Mouse (Mus musculus) neural tube, embryonic 14.5 days (tissue): ENCODE results near the gene Jkamp. TPM values are rescaled to one million over a fixed set of nuclear protein-coding genes. Genes with fewer than 3 reads are reported as not detected.

Experiments
- ATAC-seq: fragments of 200-750 bp; cut with Nextera tagmentation; 2 replicates; pipeline ENCODE4 v1.8.0; 2017; ENCODE audit warnings: low read depth, mild to moderate bottlenecking, moderate TSS enrichment, moderate library complexity
- H3K27ac ChIP-seq: fragments of 300-500 bp; sonication (generic); 2 replicates; pipeline ENCODE4 v1.5.1; 2014; ENCODE audit warnings: low read depth, mild to moderate bottlenecking, control low read depth, low read length, moderate library complexity, mixed read lengths
- H3K27me3 ChIP-seq: fragments of 300-500 bp; sonication (generic); 2 replicates; pipeline ENCODE4 v1.6.1; 2014; ENCODE audit warnings: low read length; ENCODE audit not compliant: control insufficient read depth, insufficient read depth
- H3K36me3 ChIP-seq: fragments of 300-500 bp; sonication (generic); 2 replicates; pipeline ENCODE4 v1.6.1; 2014; ENCODE audit warnings: low read length, mixed read lengths; ENCODE audit not compliant: control insufficient read depth, insufficient read depth
- H3K4me1 ChIP-seq: fragments of 300-500 bp; sonication (generic); 2 replicates; pipeline ENCODE4 v1.6.1; 2014; ENCODE audit warnings: low read length; ENCODE audit not compliant: control insufficient read depth, insufficient read depth
- H3K4me2 ChIP-seq: fragments of 300-500 bp; sonication (generic); 2 replicates; pipeline ENCODE4 v1.6.1; 2014; ENCODE audit warnings: mild to moderate bottlenecking, low read depth, low read length, control low read depth
- H3K4me3 ChIP-seq: fragments of 300-500 bp; sonication (generic); 2 replicates; pipeline ENCODE4 v1.5.1; 2014; ENCODE audit warnings: low read depth, low read length, control low read depth, mixed read lengths
- H3K9ac ChIP-seq: fragments of 300-500 bp; sonication (generic); replicated peaks from 2 replicates; pipeline ENCODE4 v1.6.1; 2014; ENCODE audit warnings: low read depth, mild to moderate bottlenecking, control low read depth, low read length, mixed read lengths
- H3K9me3 ChIP-seq: fragments of 300-500 bp; sonication (generic); 2 replicates; pipeline ENCODE4 v1.6.1; 2016; ENCODE audit warnings: low read length; ENCODE audit not compliant: control insufficient read depth
- WGBS: fragments of 180-500 bp; shearing (Covaris S2); extraction: QIAGEN DNeasy Blood & Tissue Kit; methylation state at CpG from one replicate; pipeline ENCODE4 v1.1.7; 2014; 5-methylcytosine and 5-hydroxymethylcytosine counted together
- polyA plus RNA-seq: library from polyadenylated mRNA; unstranded; fragments of >200 nt; fragmentation: Nextera tagmentation; extraction: Ambion mirVana; gene quantifications from 2 replicates; pipeline ENCODE4 v1.2.1, GENCODE M21; 2014

The Jkamp gene
- polyA plus RNA-seq, 1 experiment from 2014 or later: 113 TPM

GRCm38 (mm10) chr12:72052571-72052970, 32.8 kb upstream of the Jkamp start:
- no peaks in the 10 kb centered on the region for H3K4me1 ChIP-seq
- no peaks in the 10 kb centered on the region for H3K36me3 ChIP-seq
- no peaks in the 10 kb centered on the region for H3K9me3 ChIP-seq
- ATAC-seq: no peak
- H3K4me2 ChIP-seq: no peak overlapping the region
- H3K27me3 ChIP-seq: no peaks in the 10 kb centered on the region
- whole genome bisulfite sequencing: 85% methylated on average over 6 of the region's 6 CpGs
- H3K4me3 ChIP-seq: no peak overlapping the region
- H3K9ac ChIP-seq: no peak overlapping the region
- H3K27ac ChIP-seq: no peak overlapping the region

DNA sequence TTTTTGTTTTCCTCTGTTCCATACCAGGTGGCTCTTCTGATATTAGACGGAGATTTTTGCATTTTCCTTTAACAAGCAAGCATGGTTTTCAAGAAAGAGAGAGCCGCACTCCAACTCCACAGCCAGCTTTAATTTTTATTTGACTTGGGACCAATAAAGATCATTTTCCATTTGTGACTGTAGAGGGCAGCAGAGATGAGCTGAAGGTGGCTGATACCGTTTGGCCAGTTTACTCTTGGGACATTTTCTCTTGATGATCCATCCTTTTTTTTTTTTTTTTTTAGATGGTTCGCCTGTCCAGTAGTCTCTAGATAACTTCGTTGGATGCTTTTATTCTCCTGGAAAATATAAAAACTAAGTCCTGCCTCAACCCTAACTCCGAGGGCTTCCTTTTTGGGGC, 32.1 kb upstream of the Jkamp start:
- Histone ChIP-seq H3K4me2 (no peak overlapping the region), H3K4me3 (no peak overlapping the region), H3K9ac (no peak overlapping the region), H3K4me1 (no peaks in the 10 kb centered on the region), H3K27ac (no peak overlapping the region), H3K36me3 (no peaks in the 10 kb centered on the region), H3K9me3 (no peaks in the 10 kb centered on the region), H3K27me3 (no peaks in the 10 kb centered on the region)
- WGBS: 45% methylated on average over 6 of the region's 6 CpGs
- no peak for ATAC-seq

DNA sequence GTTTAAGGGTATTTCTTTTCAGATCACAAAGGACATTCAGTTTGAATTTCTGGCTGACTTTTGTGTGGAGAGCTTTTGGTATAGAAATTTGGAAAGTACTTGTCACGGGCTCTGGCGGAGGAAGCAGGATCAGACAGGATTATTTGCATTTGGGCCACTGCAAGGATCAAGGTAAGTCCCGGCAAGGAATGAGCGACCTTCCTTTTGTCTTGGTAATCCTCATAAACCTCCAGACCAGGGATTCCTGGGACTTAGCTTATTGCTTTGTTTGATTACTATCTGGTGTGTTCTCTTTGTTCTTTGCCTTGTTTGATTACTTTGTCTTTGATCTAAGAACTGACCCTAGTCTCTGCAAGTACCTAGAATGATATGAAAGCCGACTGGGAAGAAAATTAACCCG, 31.5 kb upstream of the Jkamp start:
- H3K27me3 ChIP-seq: no peaks in the 10 kb centered on the region
- no peak overlapping the region for H3K4me3 ChIP-seq
- WGBS: 25% methylated on average over 6 of the region's 6 CpGs
- no peak overlapping the region for H3K9ac ChIP-seq
- no peaks in the 10 kb centered on the region for H3K36me3 ChIP-seq
- H3K27ac ChIP-seq: no peak overlapping the region
- H3K4me1 ChIP-seq: no peaks in the 10 kb centered on the region
- ATAC-seq: no peak
- no peak overlapping the region for H3K4me2 ChIP-seq
- H3K9me3 ChIP-seq: no peaks in the 10 kb centered on the region

DNA sequence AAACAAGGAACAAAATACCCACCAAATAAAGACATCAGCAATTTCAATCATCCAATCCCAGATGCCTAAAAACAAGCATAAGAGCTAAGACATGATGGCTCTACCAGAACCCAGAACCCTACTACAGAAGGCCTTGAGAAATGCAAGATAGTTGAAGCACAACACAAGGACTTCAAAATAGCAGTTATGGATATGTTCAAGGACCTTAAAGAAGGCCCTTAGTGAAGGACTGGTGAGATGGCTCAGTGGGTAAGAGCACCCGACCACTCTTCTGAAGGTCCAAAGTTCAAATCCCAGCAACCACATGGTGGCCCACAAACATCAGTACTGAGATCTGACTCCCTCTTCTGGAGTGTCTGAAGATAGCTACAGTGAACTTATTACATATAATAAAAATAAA, 27.6 kb upstream of the Jkamp start:
- Histone ChIP-seq H3K4me1 (no peaks in the 10 kb centered on the region), H3K36me3 (no peaks in the 10 kb centered on the region), H3K27ac (no peak overlapping the region), H3K4me3 (no peak overlapping the region), H3K4me2 (no peak overlapping the region), H3K9me3 (no peaks in the 10 kb centered on the region), H3K9ac (no peak overlapping the region), H3K27me3 (no peaks in the 10 kb centered on the region)
- ATAC-seq: no peak
- WGBS: 92% methylated on average over 1 of the region's 1 CpGs

GRCm38 (mm10) chr12:72069626-72070326, 15.6 kb upstream of the Jkamp start:
- Histone ChIP-seq H3K36me3 (no peaks in the 10 kb centered on the region), H3K4me3 (peak overlapping the region; percentile 76), H3K4me1 (no peaks in the 10 kb centered on the region; the same call in 1 of the 2 replicates), H3K9ac (peak overlapping the region; percentile 83), H3K9me3 (no peaks in the 10 kb centered on the region), H3K4me2 (peak overlapping the region; percentile 89), H3K27me3 (no peaks in the 10 kb centered on the region), H3K27ac (peak overlapping the region; percentile 90)
- ATAC-seq: peak; percentile 83
- WGBS: 4% methylated on average over 40 of the region's 40 CpGs

DNA sequence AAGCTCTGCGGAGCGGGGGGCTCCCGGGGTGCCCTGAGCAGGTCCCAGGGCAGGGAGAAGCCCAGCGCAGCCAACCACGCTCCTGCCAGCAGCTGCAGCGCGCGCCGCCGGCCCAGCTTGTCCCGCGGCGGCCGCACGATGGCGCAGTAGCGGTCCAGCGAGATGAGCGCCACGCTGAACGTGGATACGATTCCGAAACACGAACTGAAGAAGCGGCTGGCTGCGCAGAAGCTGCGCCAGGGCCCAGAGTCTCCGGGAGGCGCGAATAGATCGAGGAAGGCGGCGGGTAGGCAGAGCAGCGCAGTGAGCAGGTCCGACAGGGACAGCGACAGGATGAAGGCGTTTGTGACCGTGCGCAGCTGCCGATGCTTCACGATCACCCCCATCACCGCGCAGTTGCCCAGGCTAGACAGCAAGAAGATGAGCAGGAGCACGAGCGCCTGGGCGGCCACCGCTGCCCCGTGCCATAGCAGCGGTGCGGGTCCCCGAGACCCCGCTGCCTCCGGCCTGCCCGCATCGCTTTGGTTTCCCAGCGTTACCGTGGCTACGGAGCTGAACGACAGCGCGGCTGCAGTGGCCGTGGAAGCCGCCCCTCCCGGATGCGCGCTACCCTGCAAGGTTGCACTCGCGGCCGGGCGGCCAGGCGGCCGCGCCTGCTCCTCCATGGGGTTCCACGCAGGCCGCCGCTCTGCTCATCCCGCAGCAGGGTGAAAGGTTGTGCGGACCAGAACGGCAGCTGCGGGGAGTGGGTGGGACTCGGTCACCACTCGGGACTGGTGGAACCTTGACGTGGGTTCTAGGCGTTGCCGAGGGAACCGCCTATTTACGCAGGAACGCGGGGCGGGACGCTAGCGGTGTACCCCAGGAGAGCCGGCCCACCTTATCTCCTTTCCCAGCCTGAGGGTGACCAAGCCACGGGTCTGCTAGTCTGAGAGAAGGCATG, 14.8 kb upstream of the Jkamp start, which contains the start of gene Gpr135:
TSS of gene Gpr135 (minus strand) at position 799 of the 943 bp plus-strand sequence.
- H3K4me1 ChIP-seq: no peaks in the 10 kb centered on the region; the same call in 1 of the 2 replicates
- H3K27ac ChIP-seq: peak within 1 kb of the TSS; percentile 90
- no peaks in the 10 kb centered on the region for H3K27me3 ChIP-seq
- peak; percentile 94 for ATAC-seq
- under 1% methylated on average over 92 of the region's 94 CpGs for WGBS
- peak within 1 kb of the TSS; percentile 83 for H3K9ac ChIP-seq
- H3K9me3 ChIP-seq: no peaks in the 10 kb centered on the region
- no peaks in the 10 kb centered on the region for H3K36me3 ChIP-seq
- H3K4me3 ChIP-seq: peak within 1 kb of the TSS; percentile 76
- peak within 1 kb of the TSS; percentile 89 for H3K4me2 ChIP-seq

- no peaks in the 10 kb centered on the region for H3K36me3 ChIP-seq
- H3K9me3 ChIP-seq: no peaks in the 10 kb centered on the region
- peaks cover 4% of the 10 kb centered on the region; the same call in 1 of the 2 replicates for H3K4me1 ChIP-seq
- no peak for ATAC-seq
- no peaks in the 10 kb centered on the region for H3K27me3 ChIP-seq
- no peak overlapping the region for H3K27ac ChIP-seq
- H3K4me2 ChIP-seq: no peak overlapping the region
- H3K9ac ChIP-seq: no peak overlapping the region
- 91% methylated on average over 3 of the region's 3 CpGs for WGBS
- no peak overlapping the region for H3K4me3 ChIP-seq
Measured at GRCm38 (mm10) chr12:72078248-72078647, 7.1 kb upstream of the Jkamp start.

DNA sequence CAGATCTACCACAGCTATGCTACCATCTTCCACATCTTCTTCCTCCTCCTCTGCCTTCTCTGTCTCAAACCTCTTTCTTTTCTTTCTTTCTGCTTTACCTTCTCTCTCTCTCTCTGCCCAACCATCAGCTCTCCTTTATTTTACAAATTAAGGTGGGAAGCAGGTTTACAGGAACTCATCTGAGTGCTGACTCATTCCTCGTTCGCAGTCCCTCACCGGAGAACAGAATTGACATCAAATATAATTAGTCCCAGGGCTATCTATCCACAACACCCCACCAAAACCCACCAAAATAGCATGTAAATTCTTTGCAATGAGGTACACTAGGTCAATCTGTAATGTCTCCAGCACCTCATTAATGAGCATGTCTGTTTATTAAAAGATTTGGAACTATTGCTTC, 3.4 kb upstream of the Jkamp start:
- Histone ChIP-seq H3K27me3 (no peaks in the 10 kb centered on the region), H3K4me2 (peak overlapping the region; percentile 38; the same call in 1 of the 2 replicates), H3K9me3 (no peaks in the 10 kb centered on the region), H3K36me3 (no peaks in the 10 kb centered on the region), H3K4me3 (no peak overlapping the region), H3K9ac (no peak overlapping the region), H3K27ac (no peak overlapping the region), H3K4me1 (peaks cover 7% of the 10 kb centered on the region; the same call in 1 of the 2 replicates)
- 67% methylated on average over 3 of the region's 3 CpGs for WGBS
- no peak for ATAC-seq

DNA sequence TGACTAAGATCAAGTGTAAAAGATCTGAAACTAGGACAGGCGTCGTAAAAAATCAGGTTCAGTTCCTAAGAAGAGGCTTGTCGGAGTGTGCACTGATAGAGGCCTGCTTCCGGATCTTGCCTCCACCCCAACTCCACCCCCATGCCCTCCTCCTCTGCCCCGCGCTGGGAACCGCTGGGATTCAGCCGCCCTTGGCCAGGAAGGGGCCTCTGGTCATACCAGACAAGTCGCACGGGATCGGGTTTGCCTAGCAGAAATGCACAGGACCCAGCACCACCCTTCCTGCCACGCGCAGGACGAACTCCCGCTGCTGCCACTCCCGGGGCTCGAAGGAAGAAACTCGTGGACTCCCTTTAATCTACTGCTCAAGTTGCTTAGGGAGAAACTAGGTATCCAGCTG, 3.0 kb upstream of the Jkamp start:
- Histone ChIP-seq H3K27me3 (no peaks in the 10 kb centered on the region), H3K4me2 (peak overlapping the region; percentile 38), H3K36me3 (no peaks in the 10 kb centered on the region), H3K27ac (peak overlapping the region; percentile 12; the same call in 1 of the 2 replicates), H3K9me3 (no peaks in the 10 kb centered on the region), H3K9ac (0 out of 2 replicates have a peak overlapping the region, but pooled peaks have one; percentile 12), H3K4me3 (no peak overlapping the region), H3K4me1 (peaks cover 9% of the 10 kb centered on the region; the same call in 1 of the 2 replicates)
- no peak for ATAC-seq
- 38% methylated on average over 18 of the region's 18 CpGs for WGBS
